Mouse (Mus musculus): Measurements from ENCODE around the gene H2al1b. TPM values are rescaled to one million over a fixed set of nuclear protein-coding genes. Genes with fewer than 3 reads are reported as not detected.
"Not testable (repeated sequence)": the region's sequence is repeated elsewhere in the genome, so short reads cannot be mapped to it uniquely, and the experiment has no call there.

Gene H2al1b
- not detected in 2 replicates for polyA plus RNA-seq (2016; fragmentation: Nextera tagmentation; extraction: Ambion mirVana)

DNA sequence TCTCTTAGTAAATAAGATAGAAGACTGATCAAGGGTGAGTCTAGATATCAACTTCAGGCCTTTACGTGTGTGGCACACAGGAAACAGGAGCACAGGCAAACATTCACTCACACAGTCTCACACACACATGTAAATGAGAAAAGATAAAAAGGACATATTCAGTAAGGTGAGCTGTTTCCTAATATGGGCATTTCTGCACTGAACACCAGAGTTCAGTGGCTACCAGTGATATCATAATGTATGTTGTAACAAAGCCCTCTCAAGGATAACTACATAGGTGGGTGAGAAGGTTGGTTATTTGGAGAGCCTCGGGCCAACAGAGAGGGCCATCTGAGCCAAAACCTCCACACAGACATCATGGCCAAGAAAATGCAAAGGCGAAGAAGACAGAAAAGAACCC is at the start of gene H2al1b:
H2al1b (plus strand) TSS at position 301 of the 400 bp plus-strand sequence.
- H3K4me2 ChIP-seq; H3K9ac ChIP-seq; H3K27me3 ChIP-seq; H3K4me1 ChIP-seq; H3K4me3 ChIP-seq (replicated peaks); H3K27ac ChIP-seq; ATAC-seq (ENCODE audit: low FRiP score); H3K9me3 ChIP-seq; H3K36me3 ChIP-seq (replicated peaks): not testable (repeated sequence)
- 78% methylated on average over 1 of the region's 3 CpGs for WGBS

DNA sequence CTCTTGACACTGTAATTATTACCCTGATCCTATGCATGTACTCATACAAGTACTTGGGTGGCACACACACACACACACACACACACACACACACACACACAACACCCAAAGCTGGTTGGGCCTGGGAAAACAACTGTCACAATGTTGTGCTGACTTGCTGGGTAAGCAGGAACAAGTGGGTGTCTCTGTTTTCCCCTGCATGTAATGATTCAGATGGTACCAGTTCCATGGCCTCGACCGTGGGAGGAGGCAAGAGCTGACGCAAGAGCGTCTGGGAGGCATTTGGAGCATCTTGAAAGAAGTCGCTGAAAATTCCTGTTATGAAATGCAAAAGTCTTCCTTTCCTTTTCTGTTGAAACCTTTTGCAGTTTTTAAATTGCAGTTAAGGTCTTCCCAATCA is 48.2 kb upstream of the H2al1b start:
- Histone ChIP-seq H3K9ac (no peak overlapping the region), H3K4me2 (no peak overlapping the region), H3K9me3 (no peaks in the 10 kb centered on the region), H3K36me3 (replicated peaks) (no peaks in the 10 kb centered on the region), H3K27ac (no peak overlapping the region), H3K27me3 (peaks cover 19% of the 10 kb centered on the region; the same call in 1 of the 2 replicates), H3K4me3 (replicated peaks) (no peak overlapping the region), H3K4me1 (peaks cover 9% of the 10 kb centered on the region; the same call in 1 of the 2 replicates)
- WGBS, result 77% methylated on average over 5 of the region's 5 CpGs
- no peak for ATAC-seq (ENCODE audit: low FRiP score)

DNA sequence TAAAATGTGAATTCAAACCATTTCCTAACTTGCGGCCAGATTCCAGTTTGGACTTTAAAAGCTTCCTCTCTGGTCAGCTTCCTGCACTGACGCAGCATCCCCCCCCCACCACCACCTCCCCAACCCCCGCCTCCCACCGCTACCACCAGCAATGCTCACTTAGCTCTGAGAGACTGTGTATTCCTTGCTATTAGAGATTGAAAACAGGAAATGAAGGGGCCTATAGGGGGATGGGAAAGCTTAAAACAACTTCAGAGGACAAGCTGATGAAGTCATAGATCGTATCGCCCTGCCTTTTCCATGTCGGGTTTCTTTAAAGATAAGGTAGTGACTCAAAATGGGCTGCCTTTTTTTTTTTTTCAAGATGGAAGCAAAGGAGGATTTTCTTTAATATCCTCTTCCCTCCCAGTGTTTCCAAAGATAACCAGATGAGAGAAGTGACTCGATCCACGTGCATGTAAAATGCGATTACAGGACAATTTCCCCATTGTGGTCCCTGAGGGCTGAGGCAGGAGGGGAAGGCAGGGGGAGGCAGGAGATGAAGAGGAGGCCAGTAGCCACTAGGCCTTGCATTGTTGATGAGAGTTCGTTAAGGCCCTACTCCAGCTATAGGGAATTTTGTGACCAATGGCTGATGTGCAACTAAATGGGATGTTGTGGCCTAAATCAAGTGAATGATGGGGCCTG is 47.6 kb upstream of the H2al1b start:
- Histone ChIP-seq H3K9me3 (no peaks in the 10 kb centered on the region), H3K4me3 (replicated peaks) (no peak overlapping the region), H3K4me1 (peaks cover 9% of the 10 kb centered on the region; the same call in 1 of the 2 replicates), H3K36me3 (replicated peaks) (no peaks in the 10 kb centered on the region), H3K27me3 (peaks cover 19% of the 10 kb centered on the region; the same call in 1 of the 2 replicates), H3K27ac (no peak overlapping the region), H3K9ac (no peak overlapping the region), H3K4me2 (no peak overlapping the region)
- no peak for ATAC-seq (ENCODE audit: low FRiP score)
- WGBS, result 52% methylated on average over 11 of the region's 11 CpGs

DNA sequence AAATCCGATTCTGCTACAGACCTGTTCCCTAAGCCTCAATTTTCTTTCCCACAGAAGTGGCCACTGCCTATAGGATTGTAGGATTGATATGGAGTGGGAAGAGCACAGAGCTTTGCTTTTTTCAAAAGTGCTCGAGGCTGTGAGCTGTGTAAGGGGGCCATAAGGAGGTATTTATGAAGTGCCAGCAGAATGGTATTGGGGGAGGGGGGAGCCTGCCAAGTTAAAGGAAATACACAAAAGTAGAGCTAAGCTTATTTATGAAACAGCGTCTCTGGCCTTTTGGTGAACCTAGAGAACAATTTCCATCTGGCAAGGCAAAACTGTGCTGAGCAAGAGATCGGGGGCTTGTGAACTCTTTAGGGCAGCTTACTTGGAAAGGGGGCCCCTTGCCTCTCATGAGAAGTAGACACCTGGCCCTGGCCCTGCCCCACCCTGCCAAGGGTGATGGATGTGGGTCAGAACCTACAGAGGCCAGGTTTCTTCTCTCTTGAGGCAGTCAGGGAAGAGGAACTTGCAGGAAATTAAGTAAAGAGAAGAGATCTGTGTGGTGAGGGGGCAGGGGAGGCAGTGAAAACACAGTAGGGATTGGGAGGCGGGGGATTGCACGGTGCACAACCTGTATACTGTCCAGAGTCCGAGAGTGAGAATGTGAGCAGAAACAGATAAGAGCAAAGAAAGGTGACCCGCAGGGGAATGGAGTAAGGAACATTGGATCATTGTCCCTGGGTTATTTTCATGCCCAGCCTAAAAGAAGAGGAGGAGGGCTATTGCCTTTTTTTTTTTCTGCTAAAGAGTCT is 46.5 kb upstream of the H2al1b start:
- H3K9ac ChIP-seq, result no peak overlapping the region
- H3K4me2 ChIP-seq, result no peak overlapping the region
- no peak for ATAC-seq (ENCODE audit: low FRiP score)
- no peak overlapping the region for H3K27ac ChIP-seq
- no peak overlapping the region for H3K4me3 ChIP-seq (replicated peaks)
- H3K9me3 ChIP-seq, result no peaks in the 10 kb centered on the region
- H3K36me3 ChIP-seq (replicated peaks), result no peaks in the 10 kb centered on the region
- peaks cover 19% of the 10 kb centered on the region for H3K27me3 ChIP-seq
- H3K4me1 ChIP-seq, result peaks cover 9% of the 10 kb centered on the region; the same call in 1 of the 2 replicates
- WGBS, result 65% methylated on average over 8 of the region's 8 CpGs

DNA sequence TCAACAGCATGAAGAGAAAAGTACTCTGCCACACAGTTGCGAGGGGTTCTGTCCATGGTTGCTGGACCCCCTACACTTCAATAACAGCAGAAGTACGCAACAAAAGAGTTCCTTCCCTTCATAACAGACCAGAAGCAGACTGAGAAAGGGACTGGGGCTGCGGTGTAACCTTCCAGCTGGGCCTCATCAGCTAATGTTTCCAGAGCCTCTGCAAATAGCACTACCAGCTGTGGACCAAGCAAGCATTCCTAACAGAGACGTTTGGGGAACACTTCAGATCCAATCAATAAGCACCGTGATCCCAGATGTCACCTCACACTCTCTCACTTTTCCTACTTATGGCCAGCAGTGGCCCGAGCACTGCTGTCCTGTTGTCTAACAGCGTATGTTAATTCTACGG is 37.3 kb upstream of the H2al1b start:
- H3K27ac ChIP-seq, result no peak overlapping the region
- no peaks in the 10 kb centered on the region for H3K36me3 ChIP-seq (replicated peaks)
- H3K27me3 ChIP-seq, result peaks cover 8% of the 10 kb centered on the region; the same call in 1 of the 2 replicates
- no peak overlapping the region for H3K9ac ChIP-seq
- WGBS, result 86% methylated on average over 8 of the region's 8 CpGs
- no peak for ATAC-seq (ENCODE audit: low FRiP score)
- no peaks in the 10 kb centered on the region for H3K9me3 ChIP-seq
- H3K4me2 ChIP-seq, result no peak overlapping the region
- no peaks in the 10 kb centered on the region for H3K4me1 ChIP-seq
- no peak overlapping the region for H3K4me3 ChIP-seq (replicated peaks)

DNA sequence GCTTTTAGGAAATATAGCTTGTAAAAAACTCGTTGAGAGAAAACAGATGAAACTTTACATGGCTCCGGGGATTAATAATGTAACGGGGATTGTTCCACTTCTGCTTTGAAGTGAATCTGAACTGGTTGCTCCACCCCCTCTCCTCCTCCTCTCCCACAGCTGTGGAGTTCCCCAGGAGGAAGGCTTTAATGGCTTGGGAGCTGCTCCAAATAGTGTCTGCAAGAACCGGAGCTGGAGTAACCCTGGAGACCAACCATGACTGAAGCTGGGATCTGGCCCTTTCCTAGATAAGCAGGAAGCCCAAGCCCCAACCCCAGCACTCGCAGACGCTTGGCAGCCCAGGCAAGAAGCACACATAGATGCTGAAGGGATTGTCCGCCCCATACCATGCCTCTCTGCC is 34.4 kb upstream of the H2al1b start:
- H3K4me2 ChIP-seq, result no peak overlapping the region
- no peak overlapping the region for H3K9ac ChIP-seq
- 0 out of 2 replicates have a peak, but pooled peaks cover 12% of the 10 kb centered on the region for H3K27me3 ChIP-seq
- no peak overlapping the region for H3K4me3 ChIP-seq (replicated peaks)
- H3K36me3 ChIP-seq (replicated peaks), result no peaks in the 10 kb centered on the region
- H3K27ac ChIP-seq, result no peak overlapping the region
- no peaks in the 10 kb centered on the region for H3K4me1 ChIP-seq
- WGBS, result 75% methylated on average over 7 of the region's 7 CpGs
- H3K9me3 ChIP-seq, result no peaks in the 10 kb centered on the region
- ATAC-seq (ENCODE audit: low FRiP score), result no peak

DNA sequence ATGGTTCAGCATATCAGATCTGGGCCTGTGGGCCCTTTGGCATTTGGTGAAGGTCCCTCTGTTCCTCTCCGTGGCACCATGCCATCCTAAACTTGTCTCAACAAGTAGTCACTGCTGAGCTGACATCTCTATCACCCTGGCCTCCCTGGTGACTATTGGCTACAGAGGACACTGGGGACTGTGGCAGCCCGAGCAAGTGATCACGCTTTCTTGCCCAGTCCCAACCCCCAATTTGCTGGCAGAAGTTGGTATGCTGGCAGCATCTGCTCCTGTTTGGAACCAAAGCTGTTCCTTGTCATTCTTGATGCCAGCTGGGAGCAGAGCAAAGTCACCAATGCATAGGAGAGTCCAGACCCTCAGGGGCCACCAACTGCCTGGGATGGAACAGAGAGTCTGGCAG is 33.2 kb upstream of the H2al1b start:
- Histone ChIP-seq H3K4me2 (no peak overlapping the region), H3K27ac (no peak overlapping the region), H3K9ac (no peak overlapping the region), H3K27me3 (0 out of 2 replicates have a peak, but pooled peaks cover 16% of the 10 kb centered on the region), H3K4me1 (no peaks in the 10 kb centered on the region), H3K36me3 (replicated peaks) (no peaks in the 10 kb centered on the region), H3K9me3 (no peaks in the 10 kb centered on the region), H3K4me3 (replicated peaks) (no peak overlapping the region)
- ATAC-seq (ENCODE audit: low FRiP score), result no peak
- 79% methylated on average over 3 of the region's 3 CpGs for WGBS

DNA sequence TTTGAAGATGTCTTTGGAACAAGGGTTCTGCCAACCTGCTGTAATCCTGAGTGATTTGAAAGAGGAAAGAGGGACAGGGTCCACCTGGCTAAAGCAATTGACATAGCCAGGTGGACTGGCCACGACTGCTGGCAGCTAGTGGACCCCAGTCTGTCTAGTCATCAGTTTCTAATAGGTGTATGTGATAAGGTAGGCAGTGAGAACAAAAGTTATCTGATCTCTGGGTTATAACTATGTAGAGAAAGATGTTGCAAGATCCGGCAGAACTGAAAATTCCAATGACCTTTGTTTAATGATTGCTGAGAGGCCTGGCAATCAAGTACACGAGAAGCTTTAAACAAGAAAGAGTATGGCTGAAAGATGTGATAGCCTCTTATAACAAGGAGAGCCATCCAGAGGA is 29.0 kb upstream of the H2al1b start:
- Histone ChIP-seq H3K27ac (no peak overlapping the region), H3K27me3 (0 out of 2 replicates have a peak, but pooled peaks cover 8% of the 10 kb centered on the region), H3K4me1 (no peaks in the 10 kb centered on the region), H3K9ac (no peak overlapping the region), H3K4me2 (no peak overlapping the region), H3K9me3 (no peaks in the 10 kb centered on the region), H3K36me3 (replicated peaks) (no peaks in the 10 kb centered on the region), H3K4me3 (replicated peaks) (no peak overlapping the region)
- ATAC-seq (ENCODE audit: low FRiP score), result no peak
- 85% methylated on average over 3 of the region's 3 CpGs for WGBS

DNA sequence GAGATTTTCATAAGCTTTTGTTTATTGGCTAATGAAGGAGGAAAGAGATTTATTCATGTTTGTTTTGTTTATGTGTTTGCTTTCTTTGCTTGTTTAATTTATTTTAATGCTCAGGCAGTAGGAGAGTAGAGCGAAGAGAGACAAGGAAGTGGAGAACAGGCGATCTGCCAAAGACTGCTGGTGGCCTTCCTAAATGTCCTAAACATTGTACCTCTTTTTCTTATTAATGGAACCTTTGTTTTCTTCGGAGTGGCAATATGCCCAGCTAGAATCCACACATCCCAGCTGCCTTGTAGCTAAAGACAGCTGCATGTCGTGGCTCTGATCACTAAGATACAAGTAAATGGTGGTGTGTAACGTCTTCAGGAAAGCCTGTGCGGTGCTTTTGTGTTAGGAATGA is 25.1 kb upstream of the H2al1b start:
- no peak for ATAC-seq (ENCODE audit: low FRiP score)
- Histone ChIP-seq H3K27ac (no peak overlapping the region), H3K9me3 (no peaks in the 10 kb centered on the region), H3K9ac (no peak overlapping the region), H3K4me2 (no peak overlapping the region), H3K27me3 (peaks cover 12% of the 10 kb centered on the region; the same call in 1 of the 2 replicates), H3K4me3 (replicated peaks) (no peak overlapping the region), H3K4me1 (no peaks in the 10 kb centered on the region), H3K36me3 (replicated peaks) (no peaks in the 10 kb centered on the region)
- 86% methylated on average over 6 of the region's 6 CpGs for WGBS

DNA sequence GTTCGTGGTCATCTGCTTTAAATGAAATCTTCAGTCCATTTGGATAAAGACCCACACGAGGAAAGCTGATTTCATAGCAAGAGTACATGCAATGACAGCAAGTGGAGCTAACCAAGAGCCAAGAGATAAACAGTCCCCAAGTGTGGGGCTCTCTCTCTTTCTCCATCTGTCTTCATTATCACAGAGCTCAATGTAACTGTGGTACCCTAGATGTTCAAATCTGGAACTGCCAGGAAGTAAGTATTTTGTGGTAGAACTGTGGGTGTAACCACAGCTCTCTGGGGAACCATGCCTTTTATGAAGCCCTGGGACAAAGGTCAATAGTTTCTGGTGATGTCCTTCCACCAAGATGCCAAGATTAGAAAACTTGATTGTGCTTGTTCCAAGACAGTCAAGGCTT is 21.5 kb upstream of the H2al1b start:
- no peaks in the 10 kb centered on the region for H3K36me3 ChIP-seq (replicated peaks)
- H3K4me2 ChIP-seq, result no peak overlapping the region
- no peak for ATAC-seq (ENCODE audit: low FRiP score)
- H3K9me3 ChIP-seq, result no peaks in the 10 kb centered on the region
- WGBS, result 68% methylated on average over 2 of the region's 2 CpGs
- peaks cover 4% of the 10 kb centered on the region; the same call in 1 of the 2 replicates for H3K27me3 ChIP-seq
- no peaks in the 10 kb centered on the region for H3K4me1 ChIP-seq
- no peak overlapping the region for H3K9ac ChIP-seq
- no peak overlapping the region for H3K27ac ChIP-seq
- H3K4me3 ChIP-seq (replicated peaks), result no peak overlapping the region

DNA sequence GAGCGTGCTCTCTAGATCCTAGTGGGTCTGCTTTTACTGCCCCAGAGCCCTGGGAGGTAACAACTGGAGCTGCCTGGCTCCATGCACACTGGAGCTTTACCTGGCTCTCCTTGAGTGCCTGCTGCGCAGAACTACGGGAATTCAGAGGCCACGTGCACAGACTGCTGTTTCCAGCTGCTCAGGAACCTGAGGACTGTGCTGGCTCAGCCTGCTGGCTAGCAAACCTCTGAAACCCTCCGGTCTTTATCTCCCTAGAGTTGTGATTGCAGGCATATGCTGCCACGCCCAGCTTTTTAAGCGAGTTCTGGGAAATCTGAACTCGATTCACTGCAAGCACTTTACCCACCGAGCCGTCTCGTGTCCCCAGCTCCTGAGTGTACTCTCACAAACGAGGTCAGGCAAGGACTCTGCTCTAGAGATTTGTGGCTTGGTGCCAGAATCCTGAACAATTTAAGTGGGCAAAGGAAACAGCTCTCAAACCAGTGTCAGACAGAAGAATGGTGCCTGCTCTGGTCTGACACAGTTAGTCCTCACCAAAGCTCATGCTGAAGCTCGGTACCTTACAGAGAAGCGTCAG is 13.8 kb upstream of the H2al1b start:
- no peak overlapping the region for H3K9ac ChIP-seq
- H3K27me3 ChIP-seq, result peaks cover 7% of the 10 kb centered on the region; the same call in 1 of the 2 replicates
- no peak for ATAC-seq (ENCODE audit: low FRiP score)
- no peak overlapping the region for H3K27ac ChIP-seq
- no peak overlapping the region for H3K4me2 ChIP-seq
- H3K4me1 ChIP-seq, result no peaks in the 10 kb centered on the region
- H3K4me3 ChIP-seq (replicated peaks), result no peak overlapping the region
- 79% methylated on average over 14 of the region's 14 CpGs for WGBS
- no peaks in the 10 kb centered on the region for H3K36me3 ChIP-seq (replicated peaks)
- no peaks in the 10 kb centered on the region for H3K9me3 ChIP-seq

DNA sequence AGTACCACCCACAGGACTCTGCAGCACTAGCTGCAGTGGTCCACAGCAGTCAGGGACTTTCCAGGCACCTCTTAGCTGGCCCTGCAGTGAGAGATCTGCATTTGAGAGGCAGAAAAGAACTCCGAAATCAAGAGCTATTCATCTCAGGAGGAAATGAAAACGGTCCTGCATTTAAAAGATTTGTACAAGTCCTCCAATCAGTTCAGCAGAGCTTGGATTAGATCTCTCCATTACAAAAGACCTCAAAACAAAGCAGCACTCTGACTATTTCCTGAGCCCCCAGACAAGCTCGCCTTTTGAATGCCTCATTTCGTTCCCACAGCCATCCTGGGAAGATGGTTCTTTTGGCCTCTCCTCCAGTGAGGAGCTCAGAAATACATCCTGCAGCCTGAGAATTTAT is 13.0 kb upstream of the H2al1b start:
- Histone ChIP-seq H3K4me2 (no peak overlapping the region), H3K4me1 (no peaks in the 10 kb centered on the region), H3K9ac (no peak overlapping the region), H3K27ac (no peak overlapping the region), H3K4me3 (replicated peaks) (no peak overlapping the region), H3K27me3 (peaks cover 7% of the 10 kb centered on the region; the same call in 1 of the 2 replicates), H3K9me3 (no peaks in the 10 kb centered on the region), H3K36me3 (replicated peaks) (no peaks in the 10 kb centered on the region)
- WGBS, result 28% methylated on average over 4 of the region's 4 CpGs
- no peak for ATAC-seq (ENCODE audit: low FRiP score)
